19 mouse cellular contexts compared by ENCODE assay signal in genomic region chr19:47498942-47499341, GRCm38 (mm10). TPM values are rescaled to one million over a fixed set of nuclear protein-coding genes. Genes with fewer than 3 reads are reported as not detected.
DNase-seq lines count a peak whose midpoint lies in the region; ATAC-seq lines count a peak whose summit lies in the region.
"Had no signal": no experiment of that assay in that cellular context is flagged by ENCODE, and none has a peak within 500 bp of the region (broad histone marks: within the 10 kb centered on the region; RNA-seq: fewer than 3 reads in every experiment).

No protein-coding gene starts in this region.

- no peak overlapping the region for H3K27ac ChIP-seq in heart, embryonic 11.5 days (ENCODE audit: low read depth, low read length)
- peak overlapping the region; percentile 63 for H3K27ac ChIP-seq in embryonic facial prominence, embryonic 12.5 days
- H3K27ac ChIP-seq in limb, embryonic 13.5 days, result peak overlapping the region; percentile 78
- H3K27ac ChIP-seq: liver, embryonic 13.5 days; lung, embryonic 15.5 days; macrophage had no signal

- no peaks in the 10 kb centered on the region; the same call in 1 of the 2 replicates for H3K36me3 ChIP-seq in heart, embryonic 11.5 days (ENCODE audit: control insufficient read depth, insufficient read depth, low read length)
- H3K36me3 ChIP-seq in embryonic facial prominence, embryonic 12.5 days, result 0 out of 2 replicates have a peak, but pooled peaks cover 5% of the 10 kb centered on the region
- H3K36me3 ChIP-seq in limb, embryonic 13.5 days, result peaks cover 10% of the 10 kb centered on the region
- H3K36me3 ChIP-seq: liver, embryonic 13.5 days had no signal

- H3K9me3 ChIP-seq in heart, embryonic 11.5 days (replicated peaks; ENCODE audit: control insufficient read depth, low read length), result no peaks in the 10 kb centered on the region
- H3K9me3 ChIP-seq in embryonic facial prominence, embryonic 12.5 days, result no peaks in the 10 kb centered on the region
- H3K9me3 ChIP-seq in limb, embryonic 13.5 days, result no peaks in the 10 kb centered on the region
- H3K9me3 ChIP-seq: liver, embryonic 13.5 days; lung, embryonic 15.5 days had no signal

- WGBS in heart, embryonic 11.5 days (ENCODE audit: insufficient replicate concordance), result 39% methylated on average over 4 of the region's 4 CpGs
- 36% methylated on average over 4 of the region's 4 CpGs for WGBS in embryonic facial prominence, embryonic 12.5 days
- WGBS in limb, embryonic 13.5 days, result 20% methylated on average over 4 of the region's 4 CpGs

- peak overlapping the region; percentile 39; the same call in 1 of the 2 replicates for H3K9ac ChIP-seq in heart, embryonic 11.5 days (ENCODE audit: low read depth, low read length)
- H3K9ac ChIP-seq in embryonic facial prominence, embryonic 12.5 days, result no peak overlapping the region
- peak overlapping the region; percentile 25; the same call in 1 of the 2 replicates for H3K9ac ChIP-seq in limb, embryonic 13.5 days
- H3K9ac ChIP-seq: liver, embryonic 13.5 days; lung, embryonic 15.5 days had no signal

- ATAC-seq in heart, embryonic 11.5 days (replicated peaks; ENCODE audit: insufficient number of reproducible peaks, low FRiP score, low TSS enrichment), result no peak
- ATAC-seq in embryonic facial prominence, embryonic 12.5 days (ENCODE audit: insufficient number of reproducible peaks, insufficient read depth, low FRiP score, low TSS enrichment), result peak; percentile 70; the same call in 1 of the 2 replicates
- peak; percentile 44; the same call in 1 of the 2 replicates for ATAC-seq in limb, embryonic 13.5 days (ENCODE audit: low FRiP score, low read depth)
- ATAC-seq: Patski had no signal

- DNase-seq in heart, adult 11 months, result no peak
- peak; percentile 70 for DNase-seq in NIH3T3 (ENCODE audit: low read depth)
- no peak for DNase-seq in ovary, postnatal 10 days (ENCODE audit: low spot score)
- no peak for DNase-seq in ovary, postnatal 36 days (ENCODE audit: low spot score)
- DNase-seq: adrenal gland, postnatal 36 days; cerebellum, adult 2 months; gastrocnemius, postnatal 25 days; kidney, adult 18-20 months; kidney, postnatal 10 days; liver, embryonic 13.5 days; midbrain, embryonic 14.5 days; right cerebral cortex, adult 18-20 months; thymus, adult 2 months had no signal

- H3K4me1 ChIP-seq in heart, embryonic 11.5 days (ENCODE audit: control insufficient read depth, insufficient read depth, low read length), result peaks cover 10% of the 10 kb centered on the region
- peaks cover 13% of the 10 kb centered on the region for H3K4me1 ChIP-seq in embryonic facial prominence, embryonic 12.5 days
- peaks cover 33% of the 10 kb centered on the region for H3K4me1 ChIP-seq in limb, embryonic 13.5 days
- H3K4me1 ChIP-seq: liver, embryonic 13.5 days had no signal

- H3K4me2 ChIP-seq in heart, embryonic 11.5 days, result no peak overlapping the region
- no peak overlapping the region for H3K4me2 ChIP-seq in embryonic facial prominence, embryonic 12.5 days (replicated peaks)
- no peak overlapping the region for H3K4me2 ChIP-seq in limb, embryonic 13.5 days (replicated peaks)
- H3K4me2 ChIP-seq: liver, embryonic 13.5 days; lung, embryonic 15.5 days had no signal

- no peak overlapping the region for H3K4me3 ChIP-seq in heart, embryonic 11.5 days (ENCODE audit: low read depth, low read length)
- H3K4me3 ChIP-seq in embryonic facial prominence, embryonic 12.5 days, result no peak overlapping the region
- no peak overlapping the region for H3K4me3 ChIP-seq in limb, embryonic 13.5 days
- H3K4me3 ChIP-seq: liver, embryonic 13.5 days; lung, embryonic 15.5 days had no signal

- no peaks in the 10 kb centered on the region for H3K27me3 ChIP-seq in heart, embryonic 11.5 days (ENCODE audit: control insufficient read depth, insufficient read depth, low read length)
- no peaks in the 10 kb centered on the region for H3K27me3 ChIP-seq in embryonic facial prominence, embryonic 12.5 days
- H3K27me3 ChIP-seq in limb, embryonic 13.5 days, result no peaks in the 10 kb centered on the region
- H3K27me3 ChIP-seq: liver, embryonic 13.5 days; lung, embryonic 15.5 days; Patski had no signal

RNA-seq across cellular contexts. Expression of gene Sh3pxd2a, which starts 34.7 kb away (rescaled TPM):
- polyA plus RNA-seq in heart, embryonic 11.5 days (2014; fragmentation: Nextera tagmentation; extraction: Ambion mirVana), result 6.9 and 10.1 TPM in 2 replicates
- polyA plus RNA-seq in embryonic facial prominence, embryonic 12.5 days (2016; fragmentation: Nextera tagmentation; extraction: Ambion mirVana), result 8.2 and 8.4 TPM in 2 replicates
- polyA plus RNA-seq in limb, embryonic 13.5 days (2015; fragmentation: Nextera tagmentation; extraction: Ambion mirVana), result 8.9 and 10.1 TPM in 2 replicates

RNA-seq across cellular contexts. Expression of gene Stn1, which starts 38.4 kb away (rescaled TPM):
- 40.0 and 41.6 TPM in 2 replicates for polyA plus RNA-seq in heart, embryonic 11.5 days (2014; fragmentation: Nextera tagmentation; extraction: Ambion mirVana)
- 58.5 and 59.1 TPM in 2 replicates for polyA plus RNA-seq in embryonic facial prominence, embryonic 12.5 days (2016; fragmentation: Nextera tagmentation; extraction: Ambion mirVana)
- polyA plus RNA-seq in limb, embryonic 13.5 days (2015; fragmentation: Nextera tagmentation; extraction: Ambion mirVana), result 55.5 and 58.0 TPM in 2 replicates
